ENCODE assay signal across 9 mouse cellular contexts in the genomic region with DNA sequence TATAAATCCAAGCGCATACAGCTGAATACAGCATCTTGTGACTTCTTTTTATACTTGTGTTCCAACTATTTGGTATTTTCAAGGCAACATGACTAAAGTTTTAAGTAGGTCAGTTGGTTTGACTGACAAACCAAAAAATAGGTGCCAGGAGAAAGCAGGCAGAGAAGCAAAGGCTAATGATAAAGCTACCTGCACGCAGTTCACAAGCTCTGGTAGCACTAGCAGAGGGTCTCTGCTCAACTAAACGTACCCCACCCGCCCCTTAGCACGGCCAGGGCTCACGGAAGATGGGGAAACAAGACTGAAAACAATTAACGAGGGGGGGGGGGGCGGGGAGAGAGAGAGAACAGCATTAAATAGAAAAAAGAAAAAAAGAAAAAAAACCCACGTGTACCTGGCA. TPM values are rescaled to one million over a fixed set of nuclear protein-coding genes. Genes with fewer than 3 reads are reported as not detected.
DNase-seq lines count a peak whose midpoint lies in the region; ATAC-seq lines count a peak whose summit lies in the region.
"Had no signal": no experiment of that assay in that cellular context is flagged by ENCODE, and none has a peak within 500 bp of the region (broad histone marks: within the 10 kb centered on the region; RNA-seq: fewer than 3 reads in every experiment).

No protein-coding gene starts in this region.

- H3K9ac ChIP-seq in heart, embryonic 12.5 days: peak overlapping the region; percentile 95; the same call in 1 of the 2 replicates
- H3K9ac ChIP-seq in hindbrain, embryonic 12.5 days: peak overlapping the region; percentile 90
- peak overlapping the region; percentile 85; the same call in 1 of the 2 replicates for H3K9ac ChIP-seq in midbrain, embryonic 12.5 days (replicated peaks)

- peaks cover 8% of the 10 kb centered on the region for H3K4me1 ChIP-seq in heart, embryonic 12.5 days (replicated peaks)
- H3K4me1 ChIP-seq in brown adipose tissue, adult 24 weeks (ENCODE audit: control insufficient read depth, insufficient read depth, insufficient read length, low read length): no peaks in the 10 kb centered on the region
- H3K4me1 ChIP-seq in hindbrain, embryonic 12.5 days: 0 out of 2 replicates have a peak, but pooled peaks cover 3% of the 10 kb centered on the region
- peaks cover 6% of the 10 kb centered on the region for H3K4me1 ChIP-seq in midbrain, embryonic 12.5 days

- H3K9me3 ChIP-seq in heart, embryonic 12.5 days (replicated peaks): no peaks in the 10 kb centered on the region
- no peaks in the 10 kb centered on the region for H3K9me3 ChIP-seq in hindbrain, embryonic 12.5 days (replicated peaks)
- H3K9me3 ChIP-seq in midbrain, embryonic 12.5 days: no peaks in the 10 kb centered on the region

- H3K4me2 ChIP-seq in heart, embryonic 12.5 days: peak overlapping the region; percentile 91
- peak overlapping the region; percentile 64 for H3K4me2 ChIP-seq in hindbrain, embryonic 12.5 days (replicated peaks)
- peak overlapping the region; percentile 77 for H3K4me2 ChIP-seq in midbrain, embryonic 12.5 days (replicated peaks)

- H3K27me3 ChIP-seq in heart, embryonic 12.5 days (replicated peaks): peaks cover 4% of the 10 kb centered on the region; the same call in 1 of the 2 replicates
- H3K27me3 ChIP-seq in hindbrain, embryonic 12.5 days: no peaks in the 10 kb centered on the region; the same call in none of the 2 replicates
- H3K27me3 ChIP-seq in midbrain, embryonic 12.5 days: peaks cover 5% of the 10 kb centered on the region; the same call in 1 of the 2 replicates

- ATAC-seq in heart, embryonic 12.5 days (ENCODE audit: insufficient number of reproducible peaks, low FRiP score): no peak
- ATAC-seq in hindbrain, embryonic 12.5 days (ENCODE audit: low FRiP score): no peak
- no peak for ATAC-seq in midbrain, embryonic 12.5 days (ENCODE audit: low FRiP score, low read depth)

- no peak for DNase-seq in heart, adult 8-10 months (ENCODE audit: low spot score)
- no peak for DNase-seq in urinary bladder, adult 2 months (ENCODE audit: low spot score)
- no peak for DNase-seq in lung, postnatal 36 days
- DNase-seq in ovary, postnatal 10 days (ENCODE audit: low spot score): no peak
- DNase-seq: embryo, embryonic 11 days had no signal

- peak overlapping the region; percentile 95 for H3K4me3 ChIP-seq in heart, embryonic 12.5 days
- H3K4me3 ChIP-seq in brown adipose tissue, adult 24 weeks (ENCODE audit: insufficient read depth, low read depth, low read length): peak overlapping the region; percentile 99
- peak overlapping the region; percentile 85 for H3K4me3 ChIP-seq in hindbrain, embryonic 12.5 days
- H3K4me3 ChIP-seq in midbrain, embryonic 12.5 days: peak overlapping the region; percentile 87

- no peaks in the 10 kb centered on the region for H3K36me3 ChIP-seq in heart, embryonic 12.5 days
- no peaks in the 10 kb centered on the region for H3K36me3 ChIP-seq in hindbrain, embryonic 12.5 days
- H3K36me3 ChIP-seq in midbrain, embryonic 12.5 days: no peaks in the 10 kb centered on the region

- no peak overlapping the region for H3K27ac ChIP-seq in heart, embryonic 12.5 days (ENCODE audit: poor library complexity, severe bottlenecking)
- H3K27ac ChIP-seq in brown adipose tissue, adult 24 weeks (replicated peaks; ENCODE audit: low read depth, low read length): no peak overlapping the region
- H3K27ac ChIP-seq in hindbrain, embryonic 12.5 days: no peak overlapping the region
- H3K27ac ChIP-seq in midbrain, embryonic 12.5 days (replicated peaks): no peak overlapping the region

- 14% methylated on average over 8 of the region's 9 CpGs for WGBS in heart, embryonic 12.5 days
- WGBS in hindbrain, embryonic 12.5 days: 15% methylated on average over 8 of the region's 9 CpGs
- WGBS in midbrain, embryonic 12.5 days: 19% methylated on average over 8 of the region's 9 CpGs

RNA-seq across cellular contexts. Expression of gene Klhl8, which starts 0.9 kb away (rescaled TPM):
- polyA plus RNA-seq in heart, embryonic 12.5 days (2016; fragmentation: Nextera tagmentation; extraction: Ambion mirVana): 11.3 and 12.4 TPM in 2 replicates
- total RNA-seq in heart, adult 8-10 months (2022): 10 to 100 TPM; 10.4 to 11.2 (median 10.5) TPM
- polyA plus RNA-seq in brown adipose tissue, adult 24 weeks (2012; ENCODE audit: insufficient read depth, insufficient read length, missing spikeins): 3.0 and 3.7 TPM in 2 replicates
- polyA plus RNA-seq in hindbrain, embryonic 12.5 days (2016; fragmentation: Nextera tagmentation; extraction: Ambion mirVana): 20.1 and 20.3 TPM in 2 replicates
- polyA plus RNA-seq in midbrain, embryonic 12.5 days (2016; fragmentation: Nextera tagmentation; extraction: Ambion mirVana): 16.8 and 18.3 TPM in 2 replicates
- polyA plus RNA-seq in urinary bladder, adult 2 months (2012; rRNA removed): 9.4 and 11.6 TPM in 2 replicates
